Mouse (Mus musculus): ENCODE data around the gene Ang6. TPM values are rescaled to one million over a fixed set of nuclear protein-coding genes. Genes with fewer than 3 reads are reported as not detected.

Gene Ang6
- polyA plus RNA-seq, 1 experiment: not detected

Other genes with a start within 250 kb of the Ang6 start
- gene Gm8180, start 217.5 kb downstream of the Ang6 start, polyA plus RNA-seq (2011; ENCODE audit: insufficient read length, low read depth, missing spikeins): not detected in 2 replicates
- not detected in 2 replicates for gene Ear1, start 126.8 kb downstream of the Ang6 start, polyA plus RNA-seq (2011; ENCODE audit: insufficient read length, low read depth, missing spikeins)
- gene Ear10, start 78.7 kb downstream of the Ang6 start, polyA plus RNA-seq (2011; ENCODE audit: insufficient read length, low read depth, missing spikeins): not detected in 2 replicates
- gene Gm8113, start 76.9 kb downstream of the Ang6 start, polyA plus RNA-seq (2011; ENCODE audit: insufficient read length, low read depth, missing spikeins): 2.7 and 3.4 TPM in 2 replicates
- gene Ang5, start 45.2 kb downstream of the Ang6 start, polyA plus RNA-seq (2011; ENCODE audit: insufficient read length, low read depth, missing spikeins): not detected in 2 replicates
- gene Ear2, start 100.4 kb upstream of the Ang6 start, polyA plus RNA-seq (2011; ENCODE audit: insufficient read length, low read depth, missing spikeins): not detected in 2 replicates
- not detected in 2 replicates for gene Gm3327, start 121.6 kb upstream of the Ang6 start, polyA plus RNA-seq (2011; ENCODE audit: insufficient read length, low read depth, missing spikeins)
- not detected in 2 replicates for gene Gm8212, start 195.4 kb upstream of the Ang6 start, polyA plus RNA-seq (2011; ENCODE audit: insufficient read length, low read depth, missing spikeins)
- gene 4930503E14Rik, start 211.0 kb upstream of the Ang6 start, polyA plus RNA-seq (2011; ENCODE audit: insufficient read length, low read depth, missing spikeins): not detected in 2 replicates